Mouse (Mus musculus) spleen, adult 12 weeks (tissue): ENCODE measurements around the gene Padi4.

Experiments used
- DNase-seq: peaks from one replicate; pipeline ENCODE4 v3.0.0; 2022; ENCODE audit warnings: low spot score

Gene Padi4

DNA sequence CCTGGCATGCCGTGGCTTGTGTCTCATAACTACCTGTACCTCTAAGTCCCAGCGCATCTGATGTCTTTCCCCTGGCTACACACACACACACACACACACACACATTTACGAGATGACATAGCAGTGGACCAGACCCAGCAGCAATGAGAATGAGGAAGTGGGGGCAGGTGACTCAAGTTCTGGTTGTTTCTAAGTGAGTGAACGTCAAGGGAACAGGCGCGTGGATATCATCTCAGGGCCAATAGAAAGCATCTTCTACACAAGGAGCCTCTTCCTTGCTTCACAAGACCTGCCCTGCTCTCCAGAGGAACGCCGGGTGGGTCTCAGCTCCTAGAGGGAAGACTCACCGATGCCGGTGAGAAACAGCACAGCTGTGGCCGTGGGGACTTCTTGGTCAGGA, 33.4 kb downstream of the Padi4 start:
- DNase-seq = peak; percentile 6

DNA sequence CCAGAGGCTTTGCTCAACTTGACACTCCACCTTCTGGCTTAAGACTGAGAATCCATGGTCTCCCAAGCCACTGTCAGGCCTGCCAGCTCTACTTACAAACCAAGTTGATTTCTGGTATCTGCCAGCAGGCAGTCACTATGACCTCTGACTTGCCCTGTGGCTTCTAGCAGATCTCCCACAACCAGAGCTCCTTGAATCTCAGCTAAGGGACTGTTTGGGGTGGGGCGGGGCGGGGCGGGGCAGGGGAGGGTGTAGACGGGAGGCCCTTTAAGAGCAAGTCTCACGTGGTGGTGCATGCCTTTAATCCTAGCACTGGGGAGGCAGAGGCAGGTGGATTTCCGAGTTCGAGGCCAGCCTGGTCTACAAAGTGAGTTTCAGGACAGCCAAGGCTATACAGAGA, 41.2 kb downstream of the Padi4 start:
- DNase-seq = no peak

DNA sequence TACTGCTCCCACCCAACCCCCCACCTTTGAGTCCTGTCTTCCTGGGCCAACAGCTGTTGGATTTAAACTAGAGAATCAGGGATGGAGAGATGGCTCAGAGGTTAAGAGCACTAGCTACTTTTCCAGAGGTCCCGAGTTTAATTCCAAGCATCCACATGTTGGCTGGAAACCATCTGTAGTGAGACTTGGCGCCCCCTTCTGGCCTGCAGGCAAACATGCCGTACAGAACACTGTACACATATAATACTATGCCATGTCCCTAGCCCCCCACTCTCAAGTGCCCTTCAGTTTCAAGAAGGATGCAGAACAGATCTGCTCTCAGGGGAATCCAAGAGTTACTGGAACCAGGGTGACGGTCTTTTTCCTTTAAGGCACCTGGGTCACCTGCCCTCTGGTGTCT, 42.4 kb downstream of the Padi4 start:
- no peak for DNase-seq

DNA sequence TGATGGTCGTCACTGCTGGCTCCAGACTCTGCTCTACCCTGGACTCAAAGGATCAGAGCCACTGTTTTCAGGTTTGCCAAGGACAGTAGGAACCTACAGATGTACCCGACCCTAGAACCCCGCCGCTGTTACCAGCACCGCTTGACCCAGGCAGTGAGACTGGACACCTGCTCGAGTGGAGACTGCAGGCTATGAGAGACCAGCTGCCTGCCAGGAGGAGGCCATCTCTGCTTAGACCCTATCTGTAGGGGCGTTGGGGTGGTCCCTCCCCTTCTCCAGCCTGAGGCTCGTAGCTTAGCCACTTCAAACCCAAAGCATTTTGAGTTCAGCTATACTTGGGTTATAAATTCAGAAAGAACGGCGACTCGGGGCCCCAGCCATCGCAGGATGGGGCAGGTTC, 47.1 kb downstream of the Padi4 start:
- DNase-seq = no peak

DNA sequence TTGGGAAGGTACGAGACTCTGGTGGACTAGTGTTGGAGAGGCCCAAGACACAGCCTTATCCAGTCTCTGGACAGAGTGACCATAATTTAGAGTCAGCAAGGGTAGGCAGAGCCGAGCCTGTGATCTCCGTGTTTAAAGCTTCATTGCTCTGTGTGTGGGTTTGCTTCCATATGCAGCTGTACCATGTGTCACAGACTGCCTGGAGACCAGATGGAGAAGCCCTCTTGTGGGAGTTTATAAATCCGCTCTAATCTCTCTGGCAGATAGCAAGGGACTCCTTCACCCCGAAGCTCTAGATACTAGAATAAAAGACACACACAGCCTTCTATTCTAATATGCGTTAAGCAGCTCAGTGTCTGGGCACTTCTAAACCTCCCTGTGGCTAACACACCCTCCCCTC, 49.3 kb downstream of the Padi4 start:
- DNase-seq = no peak

DNA sequence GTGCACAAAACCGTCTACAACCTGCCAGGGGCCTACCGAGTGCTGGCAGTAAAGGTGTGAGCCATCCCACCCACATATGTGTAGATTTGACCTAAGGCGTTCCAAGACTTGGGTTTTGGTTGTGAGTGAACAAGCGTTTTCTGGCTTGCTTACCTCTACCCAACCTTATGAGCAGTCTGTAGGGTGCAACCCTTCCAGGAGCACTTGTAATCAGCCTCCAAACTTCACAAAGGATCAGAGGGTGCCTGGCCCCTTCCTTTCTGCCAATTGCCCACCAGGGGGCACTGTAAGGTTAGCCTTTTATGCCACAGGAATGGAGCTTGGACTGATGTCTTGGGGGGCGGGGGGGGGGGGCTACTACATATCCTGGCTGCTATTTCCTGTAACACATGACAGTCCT, 50.2 kb downstream of the Padi4 start:
- no peak for DNase-seq

DNA sequence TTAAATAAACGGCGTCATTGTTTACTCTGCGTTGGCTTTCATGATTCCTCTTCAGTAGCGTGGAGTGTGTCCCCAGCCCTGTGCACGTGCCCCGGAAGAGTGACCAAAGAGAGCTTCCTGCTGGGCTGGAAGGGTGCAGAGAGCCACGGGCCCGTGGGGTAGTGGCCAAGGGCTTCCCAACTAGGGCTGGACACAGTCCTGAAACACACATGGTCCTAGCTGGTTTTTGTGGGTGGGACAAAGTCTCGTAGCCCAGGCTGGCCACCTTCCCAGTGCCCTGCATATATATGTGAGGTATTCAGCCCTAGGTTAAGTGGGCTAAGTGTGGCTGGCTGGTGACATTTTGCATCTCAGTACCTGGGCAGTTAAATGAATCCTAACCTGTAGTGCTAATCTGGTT, 50.8 kb downstream of the Padi4 start:
- DNase-seq = no peak

DNA sequence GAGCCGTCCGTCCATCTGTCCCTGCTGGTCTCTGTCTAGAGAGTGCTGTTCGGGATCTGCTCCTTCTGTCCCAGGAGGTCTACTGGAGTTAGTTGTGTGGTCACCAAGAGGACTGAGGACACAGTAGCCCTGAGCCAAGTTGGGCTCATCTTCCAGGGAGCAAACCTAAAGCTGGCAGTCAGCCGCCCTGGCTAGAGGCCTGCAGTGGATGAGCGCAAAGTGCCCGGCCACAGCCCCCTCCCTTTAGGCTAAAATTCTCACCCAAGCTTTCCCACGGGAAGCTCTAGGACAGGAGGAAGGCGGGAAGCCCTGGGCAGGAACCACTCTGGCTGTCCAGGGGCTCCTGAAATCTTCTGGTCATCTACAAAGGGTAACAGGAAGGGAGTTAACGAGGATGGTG, 51.3 kb downstream of the Padi4 start:
- no peak for DNase-seq

DNA sequence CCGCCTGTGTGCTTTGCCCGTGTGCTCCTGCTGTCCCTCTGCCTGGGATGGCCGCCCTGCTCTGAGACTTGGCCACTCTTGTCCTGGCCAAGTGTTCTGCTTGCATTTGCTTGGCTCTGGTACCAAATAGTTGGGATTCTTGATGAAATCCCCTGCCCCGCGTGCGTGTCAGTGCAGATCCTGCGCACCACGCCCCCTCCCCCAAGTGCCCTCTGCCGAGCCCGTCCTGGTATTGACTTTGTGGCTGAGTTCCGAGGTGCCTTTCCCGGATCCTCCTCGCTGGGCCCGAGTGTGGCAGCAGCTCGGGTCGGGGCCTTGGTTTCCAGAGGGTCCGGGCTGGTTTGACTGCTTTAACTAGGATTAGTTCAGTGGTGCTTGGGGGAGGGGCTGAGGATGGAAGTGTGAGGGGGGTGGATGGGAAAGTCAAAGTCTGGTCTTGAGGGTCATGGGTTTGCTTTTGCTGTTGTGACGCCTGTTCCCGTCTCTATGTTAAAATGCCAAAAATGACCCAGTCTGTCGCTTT, 52.0 kb downstream of the Padi4 start:
- DNase-seq = no peak

DNA sequence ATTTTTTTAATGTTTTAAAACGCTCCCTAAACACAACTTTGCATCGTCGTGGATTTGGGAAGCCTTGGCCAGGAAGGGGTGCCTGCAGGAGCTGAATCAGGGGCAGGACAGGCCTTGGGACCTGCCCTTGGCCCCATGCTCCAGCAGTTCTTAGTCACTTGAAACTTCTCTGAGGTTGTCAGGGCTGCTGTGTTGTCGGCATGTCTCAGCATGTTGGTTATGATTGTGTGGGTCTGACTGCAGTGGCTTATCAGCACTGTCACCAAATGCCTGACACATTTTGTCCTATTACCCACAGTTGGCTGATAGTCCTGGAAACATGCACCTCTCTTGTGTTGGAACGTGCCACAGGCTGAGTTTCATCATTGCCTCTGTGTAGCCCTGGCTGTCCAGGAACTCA, 53.9 kb downstream of the Padi4 start:
- DNase-seq = no peak

DNA sequence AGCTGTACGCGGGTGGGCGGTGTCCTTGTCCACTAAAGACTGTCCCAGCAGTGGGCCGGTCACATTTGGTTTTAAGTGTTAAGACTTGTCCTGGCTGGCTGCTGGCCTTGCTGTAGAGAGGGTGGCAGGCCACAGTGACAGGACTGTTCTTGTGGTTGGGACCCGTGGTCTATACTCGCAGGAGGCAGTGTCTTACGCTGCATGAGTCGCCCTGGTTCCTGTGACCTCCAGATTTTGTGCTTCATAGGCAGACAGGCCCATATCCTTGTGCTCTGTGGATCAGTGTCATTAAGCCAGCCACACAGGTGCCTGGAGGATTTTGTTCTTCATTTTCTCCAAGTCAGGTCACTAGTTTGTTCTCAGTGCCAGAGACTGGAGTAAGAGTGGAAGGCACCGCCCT, 55.6 kb downstream of the Padi4 start:
- no peak for DNase-seq

DNA sequence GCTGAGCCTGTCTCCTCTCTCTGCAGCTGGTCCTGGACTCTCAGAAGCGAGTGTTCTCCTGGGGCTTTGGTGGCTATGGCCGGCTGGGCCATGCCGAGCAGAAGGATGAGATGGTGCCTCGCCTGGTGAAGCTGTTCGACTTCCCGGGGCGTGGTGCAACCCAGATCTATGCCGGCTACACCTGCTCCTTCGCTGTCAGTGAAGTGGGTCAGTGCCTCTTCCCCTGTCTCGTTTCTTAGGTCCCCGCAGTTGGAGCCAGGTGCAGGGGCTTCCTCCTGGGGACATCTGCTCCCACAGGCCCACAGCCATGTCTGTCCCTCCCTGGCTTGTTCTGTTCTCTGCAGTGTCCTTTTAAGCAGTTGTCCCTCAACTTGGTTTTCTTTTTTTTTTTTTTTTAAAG, 57.0 kb downstream of the Padi4 start:
- no peak for DNase-seq

DNA sequence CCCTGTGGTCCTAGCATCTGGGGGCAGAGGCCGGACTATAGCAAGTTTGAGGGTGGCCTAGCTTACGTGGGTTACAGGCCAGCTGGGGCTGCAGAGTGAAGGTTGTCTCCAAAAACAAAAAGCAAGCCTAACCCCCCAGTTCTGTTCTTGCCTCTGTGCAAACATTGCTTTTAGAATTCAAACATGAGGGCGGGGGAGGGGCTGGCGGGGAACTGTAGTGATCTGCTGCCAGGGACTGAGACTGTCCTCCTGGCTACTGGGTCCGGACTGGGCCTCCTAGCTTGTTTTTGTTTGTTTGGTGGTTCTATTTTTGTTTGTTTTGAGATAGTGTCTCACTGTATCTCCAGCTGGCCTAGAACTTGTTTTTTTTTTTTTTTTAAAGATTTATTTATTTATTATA, 59.5 kb downstream of the Padi4 start:
- DNase-seq = no peak

DNA sequence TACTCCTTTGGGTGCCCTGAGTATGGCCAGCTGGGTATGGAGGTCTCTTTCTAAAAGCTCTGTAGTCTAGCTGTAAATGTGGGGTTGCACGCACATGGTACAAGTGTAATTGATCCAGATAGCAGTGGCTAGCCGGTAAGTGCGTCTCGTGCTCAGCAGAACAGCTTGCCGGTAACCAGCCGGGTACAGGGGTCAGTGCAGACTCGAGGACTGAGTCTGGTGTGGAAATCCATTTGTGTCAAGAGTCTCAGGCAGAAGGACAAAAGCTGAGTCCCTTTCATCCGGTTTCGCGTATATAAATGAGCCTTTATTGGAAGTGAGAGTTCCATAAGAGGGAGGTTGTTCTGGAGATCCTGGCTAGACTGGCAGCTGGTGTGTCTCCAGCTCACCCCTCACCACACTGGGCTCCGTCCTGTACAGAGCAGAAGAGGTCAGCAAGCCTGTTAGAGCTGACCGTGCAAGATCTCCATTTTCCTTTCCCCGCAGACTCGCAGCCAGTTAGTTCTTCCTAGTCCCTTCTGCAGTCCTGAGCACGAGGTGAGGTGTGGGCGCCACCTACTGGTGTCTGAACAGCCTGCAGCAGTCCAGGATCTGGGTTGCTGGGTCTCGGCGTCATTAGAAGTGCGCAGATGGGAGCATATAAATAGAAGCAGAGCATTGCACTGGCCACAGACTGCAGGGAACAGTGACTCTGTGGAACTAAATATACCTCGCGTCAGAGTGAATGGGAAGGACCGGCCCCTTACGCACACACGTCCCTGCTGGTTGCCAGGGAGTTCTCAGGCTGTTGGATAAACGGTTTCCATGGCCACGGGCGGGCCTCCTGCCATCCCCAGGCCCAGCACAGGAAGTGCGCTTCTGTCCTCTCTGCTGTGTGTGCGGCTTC, 60.3 kb downstream of the Padi4 start:
- DNase-seq = peak; percentile 64

DNA sequence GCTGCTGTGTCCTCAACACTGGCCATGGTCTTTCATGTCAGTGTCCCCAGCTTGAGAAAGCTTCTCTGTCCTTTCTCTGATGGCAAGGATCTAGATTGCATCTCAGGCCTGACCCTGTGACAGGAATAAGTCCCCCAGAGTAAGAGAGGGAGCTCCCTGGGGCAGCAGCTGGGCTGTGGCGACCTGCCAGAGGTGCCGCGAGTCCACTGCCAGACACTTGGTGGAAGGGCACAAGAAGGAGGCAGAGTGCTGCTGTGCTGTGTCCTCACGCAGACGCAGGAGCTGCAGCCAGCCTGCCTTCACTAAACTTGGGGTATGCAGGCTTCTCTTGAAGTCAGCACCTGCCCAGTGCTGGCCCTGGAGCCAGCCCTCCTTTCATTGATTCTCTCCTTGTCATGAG, 62.7 kb downstream of the Padi4 start:
- no peak for DNase-seq

DNA sequence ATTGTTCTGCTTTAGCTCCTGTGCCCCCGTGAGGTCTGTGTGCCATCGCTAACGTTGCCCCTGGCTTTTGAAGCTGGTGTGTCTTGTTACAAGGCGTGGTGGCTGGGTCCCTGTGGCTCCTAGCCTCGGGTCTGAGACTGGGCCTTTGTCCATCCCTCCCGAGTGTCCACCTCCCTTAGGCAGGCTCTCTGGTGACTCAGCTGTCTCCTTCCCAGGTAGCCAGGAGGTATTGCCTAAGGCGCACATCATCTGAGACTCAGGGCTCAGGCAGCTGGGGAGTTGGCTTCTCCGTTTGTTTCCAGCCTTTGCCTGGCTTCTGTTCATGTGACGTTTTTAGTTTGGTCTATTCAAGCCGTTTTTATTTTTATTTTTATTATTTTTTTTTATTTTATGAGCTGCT, 63.3 kb downstream of the Padi4 start:
- no peak for DNase-seq

DNA sequence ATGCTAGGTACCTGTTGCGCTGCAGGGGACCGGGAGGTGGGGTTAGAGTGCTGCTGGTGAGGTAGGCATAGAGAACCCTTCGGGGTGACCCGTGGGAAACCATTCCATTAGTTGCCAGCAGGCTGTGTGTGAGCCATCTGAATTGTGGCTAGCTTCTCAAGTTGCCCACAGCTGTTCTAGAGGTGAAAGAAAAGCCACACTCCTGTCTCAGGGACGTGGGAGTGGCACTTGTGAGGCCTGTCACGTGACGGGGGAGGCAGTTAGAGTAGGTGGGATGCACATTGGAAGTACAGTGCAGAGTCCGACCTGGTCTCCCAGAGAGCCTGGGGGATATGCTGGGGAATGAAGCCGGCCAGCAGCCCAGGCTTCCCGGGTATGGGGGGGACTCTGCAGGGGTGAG, 64.4 kb downstream of the Padi4 start:
- no peak for DNase-seq

DNA sequence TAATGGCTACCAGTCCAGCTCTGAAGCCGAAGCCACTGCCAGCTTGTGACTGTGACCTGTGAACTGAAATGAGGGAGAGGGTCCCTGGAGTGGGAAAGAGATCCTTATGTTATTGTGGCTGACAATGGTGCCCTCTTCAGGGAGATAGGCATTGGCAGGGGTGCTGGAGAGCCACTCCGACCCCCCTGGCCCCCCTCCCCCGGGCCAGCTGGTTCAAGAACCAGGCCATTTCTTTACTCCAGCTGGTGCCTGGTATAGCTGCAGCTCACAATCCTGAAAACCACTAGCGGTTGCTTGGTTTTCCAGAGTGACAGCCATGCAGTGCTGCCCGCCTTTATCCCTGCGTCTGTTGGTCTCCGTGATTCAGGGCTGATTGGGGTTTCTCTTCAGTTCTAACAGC, 64.9 kb downstream of the Padi4 start:
- DNase-seq = no peak

DNA sequence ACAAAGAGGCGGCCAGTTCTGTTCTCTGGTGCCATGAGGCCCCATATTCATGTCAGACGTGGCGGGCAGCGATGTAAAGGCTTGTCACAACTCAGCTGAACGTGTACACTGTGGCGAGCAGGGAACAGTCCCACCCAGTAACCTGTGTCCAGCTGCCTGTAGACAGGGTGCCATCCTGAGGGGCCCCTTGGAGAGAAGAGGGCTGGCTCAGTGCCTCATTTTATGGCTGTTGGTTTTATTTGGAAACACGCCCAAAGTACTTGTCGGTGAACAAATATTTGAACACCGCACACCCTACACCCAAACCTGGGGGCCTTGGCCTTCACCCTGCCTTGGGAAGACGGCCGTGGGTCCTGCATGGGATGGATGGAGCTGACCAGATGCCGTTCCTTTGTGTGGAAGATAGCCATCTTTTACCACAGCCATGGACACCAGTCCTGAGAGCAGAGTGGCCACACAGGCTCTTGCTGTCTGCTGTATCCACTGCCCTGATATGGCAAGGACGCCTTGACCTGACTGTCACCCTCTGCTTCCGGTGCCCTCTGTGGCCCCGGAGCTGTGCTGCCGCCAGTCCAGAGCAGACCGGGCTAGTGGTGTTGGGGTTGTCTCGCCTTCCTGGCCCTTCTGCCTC, 65.6 kb downstream of the Padi4 start:
- no peak for DNase-seq

DNA sequence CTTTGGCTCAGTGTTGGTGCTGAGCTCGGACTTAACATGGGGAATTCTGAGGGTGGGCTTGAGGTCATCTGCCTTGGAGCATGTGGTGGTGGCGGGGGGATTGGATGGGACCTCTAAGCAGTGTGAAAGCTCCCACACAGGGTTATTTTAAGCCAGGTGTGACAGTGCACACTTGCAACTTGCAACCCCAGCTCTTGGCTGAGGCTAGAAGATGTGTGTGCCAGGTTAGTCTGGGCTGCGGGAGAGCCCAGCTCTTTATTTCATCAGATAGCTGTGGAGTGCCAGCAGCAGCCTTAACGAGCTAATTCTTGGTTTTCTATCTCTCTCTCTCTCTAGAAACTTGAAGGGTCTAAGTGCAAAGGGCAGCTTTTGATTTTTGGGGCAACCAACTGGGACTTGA, 66.4 kb downstream of the Padi4 start:
- no peak for DNase-seq

DNA sequence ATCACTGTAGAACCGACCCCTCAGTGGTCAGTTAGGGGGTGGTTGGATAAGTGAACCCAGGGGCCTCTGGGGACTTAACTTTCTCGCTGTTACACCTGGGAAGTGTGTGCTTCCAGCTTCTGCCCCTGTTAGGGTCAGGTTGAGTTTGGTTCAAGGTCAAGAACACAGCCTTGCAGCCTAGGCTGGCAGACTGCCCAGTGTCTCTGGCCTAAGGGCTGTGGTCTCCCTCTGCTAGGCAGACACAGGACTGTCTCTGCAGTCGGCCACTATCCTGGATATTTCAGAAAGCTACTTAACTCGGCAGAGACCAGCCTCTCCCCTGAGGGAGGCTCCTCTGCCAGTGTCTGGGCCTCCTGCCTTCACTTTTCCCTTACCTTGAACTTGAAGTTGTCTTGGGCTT, 69.9 kb downstream of the Padi4 start:
- DNase-seq = no peak

DNA sequence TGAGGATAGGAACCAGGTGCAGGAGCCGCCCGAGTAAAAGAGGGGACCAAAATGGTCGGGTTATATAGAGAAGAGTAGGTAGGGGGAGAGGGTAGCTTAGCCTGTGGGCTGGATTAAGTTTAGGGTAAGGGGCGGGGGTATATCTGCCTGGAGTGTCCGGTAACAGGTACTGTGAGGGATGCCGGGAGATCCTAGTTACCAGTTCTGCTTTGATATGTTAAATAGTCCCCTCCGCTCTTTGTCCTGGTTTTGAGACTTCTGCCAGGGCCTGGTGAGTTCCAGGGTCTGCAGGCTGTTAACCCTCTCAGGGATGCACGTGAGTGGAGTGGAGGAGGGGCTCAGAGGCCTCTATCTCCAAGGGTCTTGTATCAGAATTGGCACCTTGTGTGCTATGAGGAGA, 70.4 kb downstream of the Padi4 start:
- no peak for DNase-seq

DNA sequence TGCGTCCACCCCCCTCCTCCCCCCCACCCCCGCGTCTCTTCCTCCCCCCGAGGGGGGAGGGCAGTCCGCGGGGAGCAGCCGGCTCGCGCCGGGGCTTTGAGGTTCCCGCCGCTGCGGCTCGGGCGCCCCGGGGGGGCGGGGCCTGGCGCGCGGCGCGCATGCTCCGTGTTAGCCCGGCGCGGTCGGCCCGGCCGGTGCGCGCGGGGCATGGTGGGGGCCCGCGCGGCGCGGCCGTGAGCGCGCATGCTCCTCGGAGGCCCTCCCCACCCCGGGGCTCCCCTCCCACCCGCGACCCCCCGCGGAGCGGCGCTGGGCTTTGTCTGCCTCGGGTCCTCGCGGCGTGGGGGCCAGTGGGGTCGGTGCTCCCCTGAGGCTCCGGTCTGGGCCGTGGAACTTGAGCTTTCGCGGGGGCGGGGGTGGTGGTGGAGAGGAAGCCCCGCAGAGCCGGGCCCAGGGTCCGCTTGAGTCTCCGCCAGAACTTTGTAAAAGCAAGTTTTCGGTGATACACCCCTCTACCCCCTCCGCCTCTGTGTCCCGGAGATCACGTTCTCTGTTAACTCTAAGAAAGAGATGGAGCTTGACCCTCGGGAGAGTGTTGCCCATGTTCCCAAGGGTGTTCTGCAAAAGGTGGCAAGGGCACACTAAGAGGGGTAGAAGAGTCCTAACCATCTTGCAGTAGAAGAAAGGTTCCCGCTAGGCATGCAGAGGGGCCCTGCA, 71.3 kb downstream of the Padi4 start:
- DNase-seq = peak; percentile 74
